Mouse (Mus musculus) gastrocnemius, postnatal 10 days (tissue): ENCODE results near the gene Pced1b. TPM values are rescaled to one million over a fixed set of nuclear protein-coding genes. Genes with fewer than 3 reads are reported as not detected.

Source experiments
- DNase-seq: peaks from one replicate; pipeline ENCODE4 v3.0.0; 2021; ENCODE audit warnings: mixed read lengths
- total RNA-seq, 2 experiments: library from RNA; stranded (reverse); gene quantifications; 2 replicates each; pipeline ENCODE4 v1.2.3; 2021

Pced1b gene
- total RNA-seq, 2 experiments from 2014 or later: 4.3 to 5.6 TPM

DNA sequence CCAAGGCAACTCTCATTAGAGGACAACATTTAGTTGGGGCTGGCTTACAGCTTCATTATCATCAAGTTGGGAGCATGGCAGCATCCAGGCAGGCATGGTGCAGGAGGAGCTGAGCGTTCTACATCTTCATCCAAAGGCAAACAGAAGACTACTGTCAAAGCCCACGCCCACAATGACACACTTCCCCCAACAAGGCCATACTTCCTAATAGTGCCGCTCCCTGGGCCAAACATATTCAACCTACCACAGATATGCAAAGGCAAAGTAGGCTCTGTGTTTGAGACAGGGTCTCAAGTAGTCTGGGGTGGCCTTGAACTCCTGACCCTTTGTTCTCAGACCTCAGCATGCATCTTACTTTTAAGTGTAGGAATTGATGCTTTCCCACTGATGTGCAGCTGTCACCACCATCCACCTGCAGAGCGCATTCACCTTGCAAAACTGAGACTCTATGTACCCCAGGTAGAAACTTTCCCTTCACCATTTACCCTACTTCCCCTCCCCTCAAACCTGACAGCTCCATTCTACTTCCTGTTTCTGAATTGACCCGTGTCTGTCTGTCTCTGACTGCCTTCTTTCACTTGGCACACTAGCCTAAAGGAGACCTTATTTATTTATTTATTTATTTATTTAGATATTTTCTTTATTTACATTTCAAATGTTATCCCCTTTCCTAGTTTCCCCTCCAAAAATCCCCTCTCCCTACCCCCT lies 40.7 kb downstream of the Pced1b start:
- DNase-seq: no peak

DNA sequence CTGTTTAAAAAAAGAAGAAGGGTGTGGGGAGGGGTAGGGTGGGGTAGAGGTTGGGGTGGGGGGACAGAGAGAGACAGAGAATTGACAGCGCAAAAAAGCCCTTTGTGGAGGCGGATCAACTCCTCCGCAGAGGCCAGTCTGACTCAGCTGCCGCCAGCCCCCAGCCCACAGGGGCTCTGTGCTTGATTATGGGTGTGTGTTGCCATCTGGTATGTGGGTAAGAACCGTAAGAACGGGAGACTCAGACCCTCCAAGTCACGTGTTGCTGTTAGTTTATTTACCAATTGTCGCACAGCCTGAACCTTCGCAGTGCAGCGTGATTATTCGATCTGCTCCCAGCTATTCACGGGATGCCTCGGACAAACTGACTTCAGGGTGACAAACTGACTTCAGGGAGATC lies 41.8 kb downstream of the Pced1b start:
- DNase-seq: no peak

DNA sequence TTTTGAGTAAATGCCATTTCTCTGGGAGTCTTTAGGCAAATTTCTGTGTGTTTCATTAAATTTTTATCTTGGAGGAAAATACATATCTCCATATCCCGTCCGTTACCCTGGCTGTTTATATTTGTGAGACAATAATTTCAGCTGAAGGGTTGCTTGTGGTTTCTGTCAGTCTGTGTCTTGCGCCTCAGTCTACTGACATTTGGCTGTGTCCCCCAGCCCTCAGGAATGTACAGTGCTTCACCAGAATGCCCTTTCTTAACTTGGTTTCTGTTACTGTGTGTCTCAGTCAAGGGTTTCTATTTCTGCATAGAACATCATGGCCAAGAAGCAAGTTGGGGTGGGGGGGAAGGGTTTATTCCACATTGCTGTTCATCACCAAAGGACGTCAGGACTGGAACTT lies 42.3 kb downstream of the Pced1b start:
- DNase-seq: no peak

DNA sequence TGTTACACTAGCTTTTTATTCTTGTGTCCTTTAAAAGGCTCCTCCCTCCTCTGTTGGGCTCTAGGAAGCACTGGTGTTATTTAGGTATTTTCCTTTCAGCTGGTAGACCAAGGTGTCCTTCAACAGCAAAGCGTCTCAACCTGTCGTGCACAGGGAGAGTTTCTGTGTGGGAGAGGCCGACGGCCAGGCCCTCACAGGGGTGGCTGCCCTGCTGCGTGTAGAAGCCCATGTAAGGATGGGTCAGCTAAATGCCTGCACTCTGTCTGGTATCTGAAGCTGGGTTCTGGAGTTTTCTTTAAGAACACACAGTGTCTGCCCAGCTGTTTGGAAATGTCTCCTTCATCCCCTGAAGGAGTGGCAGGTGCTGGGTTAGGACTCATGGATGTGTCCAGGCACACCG lies 43.4 kb downstream of the Pced1b start:
- DNase-seq: no peak

DNA sequence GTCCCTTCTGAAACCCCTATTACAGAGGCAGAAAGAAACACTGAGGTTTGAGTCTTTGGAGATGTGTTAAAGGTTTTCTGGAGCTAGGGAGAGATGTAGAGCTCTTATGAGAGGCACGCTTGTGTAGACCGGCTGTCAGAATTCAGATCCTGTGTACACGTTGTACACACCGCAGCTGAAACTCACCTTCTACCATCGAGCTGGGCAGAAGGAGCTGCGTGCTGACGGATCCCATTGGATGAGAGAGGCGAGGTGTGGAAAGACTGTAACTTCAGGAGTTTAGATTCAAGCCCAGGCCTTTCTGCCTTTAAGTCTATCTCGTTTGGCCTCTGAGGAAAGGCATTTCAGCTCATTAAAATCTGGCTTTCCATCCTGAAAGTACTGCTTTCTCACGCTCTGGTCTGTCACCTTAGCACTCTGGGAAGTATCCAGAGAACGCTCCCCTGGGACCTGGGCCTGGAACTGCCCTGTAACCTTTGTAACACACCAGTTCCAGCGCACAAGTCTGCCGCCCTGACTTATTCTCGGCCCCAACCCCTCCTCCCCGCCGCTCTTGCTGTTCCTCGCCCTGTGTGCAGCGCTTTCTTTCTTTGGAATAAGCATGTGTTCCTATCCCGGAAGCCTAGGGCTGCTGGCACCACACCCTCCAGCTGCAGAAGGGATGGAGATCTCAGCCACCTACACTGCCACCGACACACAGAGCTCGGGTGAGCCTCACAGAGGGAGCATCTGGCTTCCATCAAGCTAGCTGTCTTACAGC lies 44.6 kb downstream of the Pced1b start:
- DNase-seq: peak; percentile 26

DNA sequence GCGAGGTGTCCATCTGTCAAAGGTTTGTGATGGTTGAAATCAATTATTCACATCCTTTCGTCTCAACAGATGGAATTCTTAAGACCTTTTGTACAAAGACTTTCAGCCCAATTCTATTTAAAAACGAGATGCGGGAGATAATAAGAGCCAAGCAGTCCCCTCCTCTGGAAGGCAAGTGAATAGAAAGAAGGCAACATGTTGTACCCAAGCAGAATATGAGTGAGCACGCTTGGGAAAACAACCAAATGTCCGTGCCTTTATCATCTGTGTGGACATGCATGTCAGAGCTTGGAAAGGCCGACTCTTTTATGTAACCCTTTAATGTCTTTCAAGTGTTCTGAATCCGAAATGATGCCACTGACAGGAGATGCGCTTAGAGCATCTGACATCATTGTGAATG lies 61.0 kb downstream of the Pced1b start:
- DNase-seq: no peak

DNA sequence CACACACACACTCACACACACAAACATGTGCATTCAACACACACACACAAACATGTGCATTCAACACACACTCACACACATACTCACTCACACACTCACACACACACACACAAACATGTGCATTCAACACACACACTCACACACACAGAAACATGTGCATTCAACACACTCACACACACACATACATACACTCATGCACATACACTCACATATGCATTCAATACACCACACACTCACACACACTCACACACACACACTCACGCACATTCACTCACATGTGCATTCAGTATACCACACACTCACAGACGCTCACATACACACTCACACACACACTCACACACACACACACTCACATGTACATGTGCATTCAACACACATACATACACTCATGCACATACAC lies 62.6 kb downstream of the Pced1b start:
- no peak for DNase-seq

DNA sequence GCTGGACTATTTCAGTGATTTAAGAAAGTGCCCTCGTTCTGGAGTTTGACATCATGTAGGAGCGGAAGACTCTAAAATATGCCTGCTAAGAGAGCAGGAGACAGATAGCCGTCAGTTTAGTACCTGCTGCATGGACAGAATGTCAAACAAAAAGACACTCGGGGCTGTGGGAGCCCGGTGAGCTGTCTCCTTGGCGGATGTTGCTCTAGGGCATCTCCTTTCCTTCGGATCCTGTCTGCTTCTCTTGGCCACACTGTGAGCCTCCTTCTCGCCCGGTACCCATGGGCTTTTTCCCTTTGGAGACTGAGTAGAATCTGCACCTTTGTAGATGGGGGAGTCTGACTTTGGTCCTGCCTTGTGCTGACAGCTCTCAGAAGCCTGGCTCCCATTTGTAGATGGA lies 63.3 kb downstream of the Pced1b start:
- no peak for DNase-seq

DNA sequence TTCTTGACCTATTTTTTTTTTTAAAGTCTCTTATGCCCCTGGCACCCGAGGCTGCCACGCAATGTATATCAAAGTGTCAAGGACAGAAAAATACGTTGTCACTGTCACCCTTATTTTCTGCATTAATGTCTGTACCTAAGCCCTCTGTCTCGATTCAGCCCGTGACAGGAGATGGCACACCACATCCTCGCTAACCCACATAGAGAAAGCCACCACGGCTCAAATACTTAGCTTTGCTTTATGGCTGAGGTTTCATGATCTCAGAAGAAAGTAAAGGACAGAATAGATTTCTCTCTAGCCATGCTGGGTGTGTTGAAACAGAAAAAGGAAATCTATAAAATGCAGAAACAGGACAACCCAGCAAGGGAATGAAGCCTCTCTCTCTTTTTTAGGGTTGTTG lies 64.3 kb downstream of the Pced1b start:
- no peak for DNase-seq

DNA sequence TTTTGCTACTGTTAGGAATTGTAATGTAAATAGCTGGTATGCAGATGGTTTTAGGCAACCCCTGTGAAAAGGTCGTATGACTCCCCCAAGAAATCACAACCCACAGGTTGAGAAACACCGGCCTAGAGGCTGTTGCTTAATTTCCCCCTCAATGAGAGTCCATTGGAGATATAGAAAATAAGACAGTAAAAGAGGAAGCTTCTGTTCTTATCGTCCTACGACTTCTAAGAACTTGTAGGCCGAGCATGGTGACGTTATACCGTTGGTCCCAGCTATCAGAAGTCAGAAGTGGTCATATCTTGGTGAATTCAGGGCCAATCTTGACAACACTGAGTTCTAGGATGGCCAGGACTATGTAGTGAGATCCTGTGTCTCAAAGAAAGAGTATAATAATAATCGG lies 65.0 kb downstream of the Pced1b start:
- DNase-seq: no peak

DNA sequence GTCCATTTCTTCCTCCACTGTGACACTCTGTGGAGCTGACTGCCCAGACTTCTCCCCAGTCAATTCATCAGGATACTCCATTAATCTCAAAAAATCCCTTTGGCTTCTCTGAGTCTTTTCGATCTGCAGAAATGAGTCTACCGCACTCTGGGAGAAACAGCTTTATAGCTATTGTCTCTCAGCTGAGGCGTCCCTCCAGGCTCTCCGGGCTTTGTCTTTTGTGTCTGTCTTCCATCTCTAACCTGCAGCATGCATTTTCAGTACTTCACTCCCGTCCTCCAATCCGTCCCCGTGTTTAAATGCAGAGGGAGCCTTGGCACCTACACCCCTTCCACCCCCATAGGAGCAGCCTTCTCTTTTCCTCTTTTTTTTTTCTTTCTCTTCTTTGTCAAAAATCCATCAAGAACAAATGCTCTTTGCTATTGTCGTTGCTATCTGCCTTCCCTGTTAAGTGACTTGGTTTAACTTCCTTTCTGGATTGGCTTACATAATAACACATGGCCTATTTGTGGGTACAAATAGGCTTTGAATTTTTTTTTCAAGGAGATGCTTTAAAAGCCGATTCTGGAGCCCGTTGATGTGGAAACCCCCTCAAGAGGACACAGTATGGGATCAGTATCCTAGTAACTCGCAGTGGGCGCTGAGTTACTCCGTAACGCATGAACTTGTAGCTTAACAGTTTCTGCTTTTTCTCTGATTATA lies 68.0 kb downstream of the Pced1b start:
- DNase-seq: no peak

DNA sequence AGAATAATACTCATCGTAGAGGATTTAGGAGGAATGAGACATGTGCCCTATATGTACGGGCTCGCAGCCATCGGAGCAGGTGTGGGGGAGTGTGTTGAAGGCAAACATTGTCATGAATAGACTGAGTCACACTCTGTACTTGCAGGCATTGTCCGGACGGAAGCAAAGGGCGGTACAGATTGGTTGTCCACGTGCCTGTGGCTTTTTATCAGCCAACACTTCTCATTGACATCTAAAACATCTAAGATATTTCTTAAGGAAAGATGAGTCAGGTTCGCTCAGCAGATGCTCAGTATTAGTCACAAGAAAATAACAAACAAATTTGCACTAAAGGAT lies 68.5 kb downstream of the Pced1b start:
- DNase-seq: no peak

DNA sequence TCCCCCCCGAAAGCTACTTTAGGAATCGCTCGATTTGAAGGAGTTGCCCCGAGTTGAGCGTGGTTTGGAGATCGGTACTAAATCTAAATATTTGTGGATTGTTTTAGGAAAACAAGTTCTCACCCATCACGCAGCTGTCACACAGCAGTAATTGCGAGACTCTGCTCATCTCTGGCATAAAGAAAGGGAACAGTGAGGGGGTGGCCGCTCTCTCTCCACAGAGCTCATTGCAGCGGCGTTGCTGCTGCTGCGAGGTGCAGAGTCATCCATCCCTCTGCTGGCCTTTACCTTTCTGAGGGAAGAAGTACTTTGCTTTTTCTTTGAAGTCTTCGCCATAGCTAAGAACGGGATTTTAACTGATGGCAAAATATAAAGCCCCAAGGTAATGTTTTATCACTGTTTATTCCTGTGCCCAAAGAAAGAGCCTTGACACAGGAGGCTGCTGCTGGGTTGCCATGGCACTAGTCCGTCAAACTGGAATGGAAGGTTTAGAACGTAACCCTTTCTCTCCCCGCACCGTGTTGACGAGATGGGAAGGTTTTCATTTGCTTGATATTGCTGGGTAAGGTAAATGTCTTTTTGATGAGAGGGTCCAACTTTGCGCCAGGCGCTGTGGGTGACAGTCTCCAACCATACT lies 71.6 kb downstream of the Pced1b start:
- DNase-seq: no peak

DNA sequence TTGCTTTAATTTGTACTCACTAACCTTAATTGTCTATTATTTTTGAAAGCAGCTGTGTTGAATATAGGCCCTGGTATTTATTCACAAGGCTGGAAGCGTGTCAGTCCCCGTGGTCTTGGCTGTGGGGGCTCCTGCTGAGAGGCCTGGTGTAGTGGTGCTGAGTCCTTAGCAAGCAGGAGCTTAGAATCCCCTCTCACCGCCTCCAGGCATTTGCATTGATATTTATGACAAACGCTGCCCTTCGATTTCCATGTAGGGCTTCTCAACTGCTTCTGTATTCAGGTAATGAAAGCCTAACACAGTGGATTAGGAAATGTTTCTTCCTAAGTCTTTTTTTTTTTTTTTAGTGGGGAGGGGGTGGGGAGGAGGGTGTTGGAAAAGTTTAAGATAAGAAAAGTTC lies 75.9 kb downstream of the Pced1b start:
- no peak for DNase-seq

DNA sequence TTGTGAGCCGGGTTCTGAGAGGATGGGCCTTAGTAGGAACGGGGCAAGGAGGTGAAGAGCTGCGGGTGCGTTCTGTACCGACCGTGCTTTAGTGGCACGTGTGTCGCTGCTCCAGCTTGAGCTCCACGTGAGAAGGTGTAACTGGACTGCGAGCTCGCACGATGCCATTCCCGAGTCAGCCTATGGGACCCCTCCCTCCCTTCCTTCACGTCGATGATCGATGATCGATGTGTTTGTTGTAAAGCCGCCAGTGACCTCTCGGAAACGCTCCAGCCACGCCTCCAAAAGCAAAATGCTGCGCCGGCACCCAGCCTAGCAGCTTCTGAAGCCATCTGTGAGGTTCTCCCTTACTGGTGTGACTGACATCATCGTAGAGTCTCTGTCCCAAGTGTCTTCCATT lies 76.6 kb downstream of the Pced1b start:
- no peak for DNase-seq

DNA sequence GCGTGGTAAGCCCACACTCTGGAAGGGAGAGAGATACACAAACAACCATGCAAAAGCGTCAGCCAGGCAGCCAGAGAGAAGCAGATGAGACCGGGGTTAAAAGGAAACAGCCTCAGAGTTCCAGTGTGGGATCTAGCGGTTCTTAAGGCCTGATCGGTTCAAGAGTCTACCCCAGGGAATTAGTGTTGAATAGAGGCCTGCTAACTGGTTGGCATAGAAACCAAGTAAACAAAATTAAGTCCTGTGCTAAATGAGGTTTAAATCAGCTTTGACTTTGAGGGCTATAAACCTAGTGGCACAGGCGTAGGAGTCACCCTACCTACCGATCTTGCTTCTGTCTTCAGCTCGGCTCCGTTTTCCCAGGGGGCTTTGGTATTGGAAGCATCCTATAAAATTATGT lies 77.4 kb downstream of the Pced1b start:
- DNase-seq: no peak

DNA sequence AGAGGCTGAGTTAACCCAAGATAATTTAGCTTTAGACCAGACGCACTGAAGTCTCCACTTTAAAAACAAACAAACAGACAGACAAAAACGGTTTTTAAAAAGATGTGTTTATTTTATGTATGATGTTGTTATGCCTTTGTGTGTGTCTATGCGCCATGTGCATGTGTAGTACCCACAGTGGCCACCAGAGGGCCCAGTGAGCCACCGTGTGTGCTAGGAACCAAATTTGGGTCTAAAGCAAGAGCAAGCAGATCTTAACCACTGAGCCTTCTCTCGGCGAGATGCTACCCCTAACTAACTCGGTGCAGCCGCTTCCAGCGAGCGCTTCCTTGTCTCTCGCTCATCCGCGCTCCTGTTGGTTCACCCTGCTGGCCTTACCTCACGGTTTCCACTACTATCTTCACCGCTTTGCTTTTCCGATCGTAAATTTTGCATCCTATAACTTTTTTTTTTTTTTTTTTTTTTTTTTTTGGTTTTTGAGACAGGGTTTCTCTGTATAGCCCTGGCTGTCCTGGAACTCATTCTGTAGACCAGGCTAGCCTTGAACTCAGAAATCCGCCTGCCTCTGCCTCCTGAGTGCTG lies 80.7 kb downstream of the Pced1b start:
- DNase-seq: peak; percentile 41

DNA sequence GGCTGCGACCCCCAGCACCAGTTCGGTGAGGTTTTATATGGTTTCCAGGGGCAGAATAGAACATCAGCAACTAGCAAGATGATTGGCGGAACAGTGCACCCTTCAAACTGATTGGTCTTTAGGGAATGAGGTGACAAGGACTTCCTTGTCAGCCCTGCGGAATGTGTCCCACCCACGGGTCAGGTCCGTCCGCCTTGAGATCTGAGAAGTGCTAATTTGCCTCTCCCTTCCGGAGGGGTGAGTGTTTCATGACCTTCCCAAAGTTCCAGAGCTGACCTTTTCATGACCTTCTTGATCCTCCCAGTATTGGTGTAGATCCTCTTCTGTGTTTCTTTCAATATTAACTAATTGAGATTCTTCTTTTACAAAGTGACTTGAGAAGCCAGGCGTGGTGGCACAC lies 85.7 kb downstream of the Pced1b start:
- DNase-seq: no peak

DNA sequence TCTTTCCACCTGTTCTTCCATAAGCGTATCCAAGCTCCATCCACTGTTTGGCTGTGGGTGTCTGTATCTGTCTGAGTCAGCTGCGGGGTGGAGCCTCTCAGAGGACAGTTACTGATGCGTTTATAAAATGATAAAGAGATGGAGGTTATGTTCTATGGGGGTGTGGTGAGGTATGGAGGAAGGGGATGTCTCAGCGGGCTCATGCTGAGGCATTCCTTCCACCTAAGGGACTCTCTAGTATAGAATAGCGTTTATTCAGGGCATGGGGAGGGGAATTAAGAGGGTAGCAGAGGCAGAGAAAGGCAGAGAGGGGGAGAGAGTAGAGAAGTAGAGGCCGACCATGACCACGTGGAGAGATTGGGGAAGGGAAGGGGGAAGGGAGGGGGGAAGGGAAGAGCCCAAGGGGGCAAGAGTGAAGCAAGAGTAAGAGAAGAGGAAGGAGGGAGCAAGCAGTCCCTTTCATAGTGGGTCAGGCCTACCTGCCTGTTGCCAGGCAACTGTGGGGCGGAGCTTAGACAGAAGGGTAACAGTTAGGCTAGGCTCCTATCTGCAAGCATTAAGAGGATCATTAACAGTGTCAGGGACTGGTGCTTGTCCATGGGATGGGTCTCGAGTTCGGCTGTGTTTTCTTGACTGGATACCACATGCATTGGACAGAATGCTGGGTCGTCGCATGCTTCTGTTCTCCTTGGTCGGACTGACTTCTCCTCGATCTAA lies 90.9 kb downstream of the Pced1b start:
- no peak for DNase-seq

DNA sequence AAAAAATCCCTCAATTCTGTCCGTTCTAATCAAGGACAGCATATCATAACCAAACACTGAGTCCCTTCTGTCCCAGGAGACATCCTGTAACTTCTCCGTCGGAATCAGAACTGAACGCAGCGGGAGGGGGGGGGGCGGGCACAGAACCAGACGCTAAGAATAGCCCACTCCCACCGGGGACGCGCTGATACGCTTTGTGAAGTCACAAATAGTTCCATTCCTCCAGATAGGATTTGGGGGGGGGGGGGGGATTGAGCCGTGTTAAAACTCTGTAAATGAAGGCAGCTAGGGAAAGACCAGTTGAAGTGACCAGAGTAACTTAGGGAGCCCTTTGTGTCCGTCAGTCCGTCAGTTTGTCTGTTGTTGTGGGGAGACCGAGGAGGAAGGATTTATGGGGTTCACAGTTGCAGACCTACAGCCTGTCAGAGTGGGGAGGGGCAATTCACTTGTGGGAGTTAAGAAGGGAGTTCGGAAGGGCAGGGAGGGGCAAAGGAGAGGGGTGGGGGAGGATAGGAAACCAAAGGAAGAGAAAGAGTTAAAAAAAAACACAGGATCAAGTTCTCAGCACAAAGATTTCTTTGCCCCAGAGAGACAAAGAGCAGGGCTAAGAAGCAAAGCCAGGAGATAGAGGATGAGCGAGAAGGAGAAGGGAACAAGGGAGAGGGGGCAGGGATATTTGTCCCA lies 91.6 kb downstream of the Pced1b start:
- DNase-seq: no peak

DNA sequence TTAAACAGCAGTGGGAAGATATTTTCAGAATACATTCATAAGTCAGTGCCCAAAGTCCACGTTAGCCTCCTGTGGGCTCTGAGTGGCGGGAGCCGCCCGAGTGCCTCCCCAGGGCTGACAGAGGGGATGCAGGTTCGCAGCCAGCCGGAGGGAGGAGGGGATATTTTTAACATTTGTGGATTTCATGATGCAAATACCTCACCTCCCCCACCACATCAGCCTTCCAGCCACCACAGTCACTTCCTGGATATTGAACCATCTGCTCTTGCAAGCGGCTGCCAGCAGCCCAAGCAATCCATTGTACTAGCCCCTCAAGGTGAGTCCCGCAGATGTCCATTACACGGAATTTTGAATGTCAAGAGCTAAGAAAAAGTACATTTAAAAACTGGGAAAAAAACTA lies 95.4 kb downstream of the Pced1b start:
- DNase-seq: no peak

DNA sequence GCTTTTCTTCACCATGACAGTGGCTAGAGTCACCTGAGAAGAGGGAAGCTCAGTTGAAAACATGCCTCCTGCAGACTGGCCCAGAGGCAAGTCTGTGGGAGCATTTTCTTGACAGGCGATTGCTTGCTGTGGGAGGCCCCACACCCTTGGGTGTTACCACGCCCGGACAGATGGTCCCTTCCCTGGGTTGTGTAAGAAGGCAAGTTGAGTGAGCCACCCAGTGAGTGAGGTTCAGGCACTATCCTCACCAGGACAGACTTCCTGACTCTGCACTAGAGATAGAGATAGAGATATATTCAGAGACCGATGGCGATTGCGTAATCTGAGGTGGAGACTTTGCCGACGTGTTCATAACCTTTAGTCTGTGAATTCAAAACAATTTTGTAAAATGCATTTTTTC lies 96.0 kb downstream of the Pced1b start:
- DNase-seq: no peak
